Mouse (Mus musculus) spleen, postnatal 4 days (tissue): ENCODE data around the gene Idi2.
"Not testable (repeated sequence)": the region's sequence is repeated elsewhere in the genome, so short reads cannot be mapped to it uniquely, and the experiment has no call there.

Experiments used
- DNase-seq, 2 experiments: peaks; one replicate each; pipeline ENCODE4 v3.0.0; 2022; ENCODE audit warnings: low spot score in 2 of 2

The Idi2 gene

GRCm38 (mm10) chr13:8952563-8952962 lies at the start of gene Idi2:
TSS of gene Idi2 (plus strand) at chr13:8952863.
- DNase-seq: not testable (repeated sequence)

DNA sequence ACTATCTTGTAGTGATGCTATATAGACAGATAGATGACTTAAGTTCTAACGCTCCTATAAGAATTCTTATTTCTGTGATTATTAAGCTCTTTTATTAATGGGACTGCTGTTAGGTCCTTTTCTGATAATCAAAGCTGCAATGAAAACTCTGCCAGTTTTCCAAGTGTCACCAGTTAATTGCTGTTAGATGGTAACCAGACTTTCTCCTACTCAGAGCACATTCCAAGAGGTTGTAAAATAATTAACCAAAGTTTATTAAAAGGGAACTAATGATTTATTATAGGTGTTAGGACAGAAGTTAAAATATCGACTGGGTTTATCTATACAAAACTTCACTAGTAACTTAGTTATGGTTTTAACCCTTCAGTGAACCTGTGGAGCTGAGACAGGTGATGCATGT lies 46.7 kb upstream of the Idi2 start:
- DNase-seq: not testable (repeated sequence)

DNA sequence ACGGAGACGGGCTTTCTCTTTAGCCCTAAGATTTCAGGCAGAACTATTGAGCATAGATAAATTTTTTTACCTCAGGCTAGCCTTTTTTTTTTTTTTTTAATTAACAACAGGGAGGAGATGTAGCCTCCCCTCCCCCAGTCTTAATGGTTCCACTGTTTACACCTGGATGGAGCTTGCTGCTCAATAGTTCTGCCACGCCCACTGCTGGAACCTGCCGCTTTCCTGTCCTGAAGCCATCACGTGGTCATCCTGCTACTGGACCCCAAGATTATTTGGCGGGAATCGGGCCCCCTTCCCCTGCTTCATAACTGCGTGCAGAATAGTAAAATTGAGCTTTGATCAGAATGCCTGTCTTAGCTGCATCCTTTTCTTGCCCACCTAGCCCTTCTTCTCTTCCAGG lies 38.8 kb upstream of the Idi2 start:
- DNase-seq: not testable (repeated sequence)

GRCm38 (mm10) chr13:8933499-8933898 lies 19.2 kb upstream of the Idi2 start:
- no peak for DNase-seq

GRCm38 (mm10) chr13:8937611-8938140 lies 15.0 kb upstream of the Idi2 start:
- not testable (repeated sequence) for DNase-seq

DNA sequence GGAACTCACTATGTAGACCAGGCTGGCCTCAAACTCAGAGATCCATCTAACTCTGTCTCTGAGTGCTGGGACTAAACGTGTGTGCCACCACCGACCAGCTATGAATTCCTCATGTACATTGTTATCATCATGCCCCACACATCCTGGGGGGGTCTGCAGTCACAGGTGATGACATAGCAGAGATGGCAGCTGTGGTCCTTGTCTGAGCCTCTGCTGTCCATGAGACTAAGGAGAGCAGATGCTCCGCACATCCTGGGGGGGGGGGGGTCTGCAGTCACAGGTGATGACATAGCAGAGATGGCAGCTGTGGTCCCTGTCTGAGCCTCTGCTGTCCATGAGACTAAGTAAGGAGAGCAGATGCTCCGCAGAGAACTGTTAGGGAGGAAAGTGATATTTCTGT lies 11.6 kb upstream of the Idi2 start:
- not testable (repeated sequence) for DNase-seq

- DNase-seq: not testable (repeated sequence)
Measured at GRCm38 (mm10) chr13:8941701-8942100, 11.0 kb upstream of the Idi2 start.

- DNase-seq: not testable (repeated sequence)
Measured at GRCm38 (mm10) chr13:8943828-8944227, 8.8 kb upstream of the Idi2 start.

GRCm38 (mm10) chr13:8948131-8948530 lies 4.5 kb upstream of the Idi2 start, which contains the start of gene Gm9745:
TSS of gene Gm9745 (minus strand) at chr13:8948231.
- not testable (repeated sequence) for DNase-seq

GRCm38 (mm10) chr13:8955127-8955526 lies 2.5 kb downstream of the Idi2 start:
- DNase-seq: not testable (repeated sequence)

- not testable (repeated sequence) for DNase-seq
Measured at GRCm38 (mm10) chr13:8956873-8957272, 4.2 kb downstream of the Idi2 start.

DNA sequence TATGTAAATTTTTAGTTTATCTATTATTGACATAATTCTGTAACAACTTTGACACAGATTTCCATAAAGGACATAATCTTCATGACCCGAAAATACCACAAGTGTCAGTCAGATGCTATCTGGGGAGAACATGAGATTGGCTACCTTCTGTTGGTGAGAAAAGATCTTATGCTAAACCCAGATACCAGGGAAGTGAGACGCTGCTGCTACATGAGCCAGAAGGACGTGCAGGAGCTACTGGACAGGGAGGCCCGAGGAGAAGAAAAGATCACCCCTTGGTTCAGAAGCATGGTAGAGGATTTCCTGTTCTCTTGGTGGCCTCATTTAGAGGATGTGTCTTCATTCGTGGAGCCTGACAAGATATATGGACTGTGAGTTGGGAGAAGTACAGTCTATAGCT lies 6.4 kb downstream of the Idi2 start:
- not testable (repeated sequence) for DNase-seq

GRCm38 (mm10) chr13:8959554-8959953 lies 6.9 kb downstream of the Idi2 start:
- DNase-seq: not testable (repeated sequence)

GRCm38 (mm10) chr13:8961128-8961888 lies 8.6 kb downstream of the Idi2 start:
- DNase-seq: not testable (repeated sequence)

- DNase-seq: not testable (repeated sequence)
Measured at GRCm38 (mm10) chr13:8962266-8962665, 9.6 kb downstream of the Idi2 start.

DNA sequence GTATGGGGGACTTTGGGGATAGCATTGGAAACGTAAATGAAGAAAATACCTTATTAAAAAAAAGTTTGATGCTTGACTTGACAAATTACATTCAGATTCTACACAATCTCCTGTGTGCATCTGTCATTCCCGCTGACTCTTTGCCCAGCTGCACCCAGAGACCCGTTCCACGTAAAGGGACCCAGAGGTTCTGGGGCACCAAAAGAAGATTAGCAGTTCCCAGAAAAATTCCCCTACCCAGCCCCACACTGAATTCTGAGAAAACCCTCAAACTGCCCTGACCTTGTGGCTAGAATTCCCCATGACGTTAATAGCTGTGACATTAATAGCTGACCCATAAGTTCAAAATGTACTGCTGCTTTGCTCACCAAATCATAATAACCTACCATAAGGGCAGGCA lies 12.6 kb downstream of the Idi2 start:
- DNase-seq: no peak

- no peak for DNase-seq
Measured at GRCm38 (mm10) chr13:8967742-8968141, 15.1 kb downstream of the Idi2 start.

DNA sequence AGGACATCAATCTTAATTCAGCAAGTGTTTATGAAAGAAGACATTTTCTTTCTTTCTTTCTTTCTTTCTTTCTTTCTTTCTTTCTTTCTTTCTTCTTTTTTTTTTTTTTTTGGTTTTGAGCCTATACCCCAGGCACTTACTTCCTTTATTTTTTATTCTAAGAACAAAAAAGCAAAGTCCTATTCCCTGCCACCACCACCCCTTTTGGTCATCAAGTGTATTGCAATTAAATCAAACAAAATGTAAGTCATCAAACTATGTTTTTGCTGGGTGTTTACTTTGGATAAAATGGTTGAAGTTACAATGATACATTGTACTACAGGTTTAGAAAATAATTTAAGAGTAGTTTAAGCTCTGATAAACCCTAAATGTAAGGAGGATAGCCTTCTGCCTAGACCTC lies 19.7 kb downstream of the Idi2 start:
- DNase-seq: no peak

DNA sequence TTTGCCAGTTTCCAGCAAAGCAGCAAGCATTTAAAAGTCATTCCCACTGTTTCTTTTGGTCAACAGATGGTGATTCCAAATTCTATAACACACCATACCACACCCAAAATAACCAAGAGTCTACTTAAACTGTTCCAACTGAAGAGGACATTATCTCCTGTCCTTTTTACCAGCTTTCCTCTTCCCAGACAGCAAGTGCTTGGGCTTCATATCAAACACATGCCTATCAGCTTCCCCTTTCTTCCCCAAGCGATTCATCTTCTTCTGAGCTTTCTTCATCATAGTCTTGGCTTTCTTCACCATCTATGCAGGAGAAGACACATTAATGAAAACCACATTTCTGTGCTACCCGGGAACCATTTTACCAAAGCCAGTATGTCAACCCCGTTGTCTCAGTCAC lies 20.3 kb downstream of the Idi2 start:
- no peak for DNase-seq

DNA sequence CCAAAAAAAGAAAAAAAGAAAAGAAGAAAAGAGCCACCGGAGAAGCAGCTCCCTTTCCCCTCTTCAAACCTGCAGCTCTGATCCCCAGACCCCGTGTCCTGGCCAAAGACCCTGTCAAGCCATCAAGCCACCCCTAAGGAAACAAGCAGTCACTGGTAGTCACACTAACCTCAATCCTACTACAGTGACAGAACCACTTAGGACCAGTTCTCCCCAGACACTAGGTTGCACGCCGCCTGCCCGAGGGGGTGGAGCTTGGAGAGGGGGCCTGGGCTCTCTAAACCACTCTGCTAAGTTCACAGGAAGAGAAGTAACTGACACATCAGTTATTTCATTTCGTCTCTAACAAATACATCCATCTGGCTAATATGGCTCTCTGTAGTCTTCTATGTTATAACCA lies 39.6 kb downstream of the Idi2 start:
- DNase-seq: no peak

DNA sequence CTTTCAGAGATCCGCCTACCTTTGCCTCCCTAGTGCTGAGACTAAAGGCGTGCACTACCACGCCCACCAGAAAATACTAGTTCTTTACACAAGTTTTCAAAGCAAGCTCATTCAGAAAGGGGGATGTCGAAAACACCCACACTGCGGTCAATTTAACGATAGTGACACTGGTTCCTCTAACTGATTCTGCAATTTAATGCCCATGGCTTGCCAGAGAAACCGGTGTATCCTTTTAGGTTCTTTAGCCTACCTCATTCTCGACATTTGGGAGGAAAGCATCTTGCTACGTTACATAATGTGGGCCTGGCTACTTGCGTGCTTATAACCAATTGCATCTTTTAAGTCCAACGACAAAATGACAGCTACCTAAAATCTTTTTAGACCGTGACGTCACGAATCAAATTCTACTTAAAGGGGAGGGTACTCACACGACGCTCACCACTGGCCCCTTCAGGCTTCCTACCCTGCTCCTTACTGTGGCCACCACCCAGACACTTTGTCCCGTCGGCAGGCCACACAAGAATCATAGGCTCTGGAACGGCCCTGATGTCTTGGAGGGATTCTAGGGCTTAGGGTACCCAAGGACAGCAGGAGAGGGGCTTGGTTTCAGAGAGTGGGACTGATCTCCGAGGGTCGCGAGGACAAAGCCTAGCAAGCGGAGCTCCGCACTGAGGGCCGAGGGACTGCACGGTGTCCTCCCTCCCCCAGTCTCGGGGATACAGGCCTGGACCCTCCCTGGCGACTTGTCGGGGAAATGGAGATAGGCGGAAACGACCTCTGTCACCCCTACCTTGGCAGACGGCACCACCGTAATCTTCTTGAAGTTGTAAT lies 42.7 kb downstream of the Idi2 start:
- no peak for DNase-seq

GRCm38 (mm10) chr13:8995990-8996786 lies 43.5 kb downstream of the Idi2 start, which contains the start of gene Gtpbp4:
TSS of gene Gtpbp4 (minus strand) at chr13:8996083.
- peak; percentile 95 to 97 for DNase-seq
